Mouse (Mus musculus) liver (tissue): ENCODE measurements around the gene Tsks.
A peak's percentile ranks its signal among the peaks of the same experiment; 100 is the strongest.

Experiments used
- DNase-seq: peaks from one replicate; pipeline ENCODE4 v3.0.0-alpha.2; 2020; ENCODE audit warnings: mixed read lengths

The Tsks gene

GRCm38 (mm10) chr7:44952611-44953306 is 9.8 kb downstream of the Tsks start:
- peak; percentile 93 for DNase-seq

GRCm38 (mm10) chr7:44953561-44953960 is 10.6 kb downstream of the Tsks start:
- no peak for DNase-seq

- DNase-seq: no peak
Observed at GRCm38 (mm10) chr7:44954091-44954885, 11.3 kb downstream of the Tsks start.

- DNase-seq: no peak
Observed at GRCm38 (mm10) chr7:44955628-44956027, 12.6 kb downstream of the Tsks start.

- no peak for DNase-seq
Observed at GRCm38 (mm10) chr7:44956266-44956665, 13.3 kb downstream of the Tsks start.

- no peak for DNase-seq
Observed at GRCm38 (mm10) chr7:44957183-44957835, 14.3 kb downstream of the Tsks start.

GRCm38 (mm10) chr7:44958208-44958607 is 15.2 kb downstream of the Tsks start:
- no peak for DNase-seq

GRCm38 (mm10) chr7:44959281-44959680 is 16.3 kb downstream of the Tsks start:
- no peak for DNase-seq

GRCm38 (mm10) chr7:44959874-44960511 is 17.0 kb downstream of the Tsks start:
- DNase-seq: no peak

GRCm38 (mm10) chr7:44960512-44960910 is 17.5 kb downstream of the Tsks start:
- no peak for DNase-seq

GRCm38 (mm10) chr7:44962337-44962736 is 19.3 kb downstream of the Tsks start:
- DNase-seq: no peak

- DNase-seq: no peak
Observed at GRCm38 (mm10) chr7:44962831-44963230, 19.8 kb downstream of the Tsks start.

GRCm38 (mm10) chr7:44964990-44965389 is 22.0 kb downstream of the Tsks start:
- DNase-seq: no peak

- no peak for DNase-seq
Observed at GRCm38 (mm10) chr7:44965975-44966374, 23.0 kb downstream of the Tsks start.

GRCm38 (mm10) chr7:44966638-44967037 is 23.6 kb downstream of the Tsks start:
- no peak for DNase-seq

GRCm38 (mm10) chr7:44970231-44970691 is 27.3 kb downstream of the Tsks start:
- DNase-seq: peak; percentile 85

- DNase-seq: no peak
Observed at GRCm38 (mm10) chr7:44971142-44971541, 28.1 kb downstream of the Tsks start.

- no peak for DNase-seq
Observed at GRCm38 (mm10) chr7:44973415-44974130, 30.6 kb downstream of the Tsks start.

- peak; percentile 81 for DNase-seq
Observed at GRCm38 (mm10) chr7:44974383-44975116, 31.5 kb downstream of the Tsks start, which contains the start of gene Cpt1c. Cpt1c (minus strand) TSS chr7:44974851.

GRCm38 (mm10) chr7:44975117-44975419 is 32.1 kb downstream of the Tsks start:
- DNase-seq: no peak

- no peak for DNase-seq
Observed at GRCm38 (mm10) chr7:44978300-44978699, 35.3 kb downstream of the Tsks start.

- no peak for DNase-seq
Observed at GRCm38 (mm10) chr7:44981539-44981938, 38.5 kb downstream of the Tsks start.
